Mouse (Mus musculus) olfactory bulb, adult 2 months (tissue): Measurements from ENCODE around the gene Fancd2os. TPM values are rescaled to one million over a fixed set of nuclear protein-coding genes. Genes with fewer than 3 reads are reported as not detected.

ENCODE experiments used
- H3K27ac ChIP-seq: fragments of 200-500 bp; 2 replicates; pipeline ENCODE4 v1.5.1; 2012; ENCODE audit warnings: low read depth, low read length; ENCODE audit not compliant: insufficient read depth
- H3K4me1 ChIP-seq: fragments of 200-500 bp; 2 replicates; pipeline ENCODE4 v1.6.1; 2012; ENCODE audit warnings: low read length; ENCODE audit not compliant: control insufficient read depth, insufficient read depth
- H3K4me3 ChIP-seq: fragments of 200-500 bp; 2 replicates; pipeline ENCODE4 v1.5.1; 2012; ENCODE audit warnings: mild to moderate bottlenecking, low read depth, low read length, moderate library complexity; ENCODE audit not compliant: insufficient read depth
- CTCF ChIP-seq: fragments of 200-500 bp; IDR thresholded peaks from 2 replicates; pipeline ENCODE4 v1.5.1; 2012; ENCODE audit warnings: low read depth, mild to moderate bottlenecking, low read length, moderate library complexity; ENCODE audit not compliant: insufficient read depth
- POLR2A ChIP-seq: fragments of 200-500 bp; IDR thresholded peaks from 2 replicates; pipeline ENCODE4 v1.6.1; 2012; ENCODE audit warnings: mild to moderate bottlenecking, low read depth, low read length, moderate library complexity; ENCODE audit not compliant: insufficient read depth
- WGBS: fragments of 180-500 bp; shearing (Covaris S2); methylation state at CpG from one replicate; pipeline ENCODE4 v1.1.7; 2018; 5-methylcytosine and 5-hydroxymethylcytosine counted together
- polyA plus RNA-seq: library from polyadenylated mRNA; stranded (reverse); fragments of >200 nt; gene quantifications from 2 replicates; pipeline ENCODE4 v1.2.4, GENCODE M21; 2012; ENCODE audit warnings: low replicate concordance; ENCODE audit not compliant: missing spikeins, insufficient read depth, insufficient read length

Fancd2os gene
- polyA plus RNA-seq, result not detected in 2 replicates

DNA sequence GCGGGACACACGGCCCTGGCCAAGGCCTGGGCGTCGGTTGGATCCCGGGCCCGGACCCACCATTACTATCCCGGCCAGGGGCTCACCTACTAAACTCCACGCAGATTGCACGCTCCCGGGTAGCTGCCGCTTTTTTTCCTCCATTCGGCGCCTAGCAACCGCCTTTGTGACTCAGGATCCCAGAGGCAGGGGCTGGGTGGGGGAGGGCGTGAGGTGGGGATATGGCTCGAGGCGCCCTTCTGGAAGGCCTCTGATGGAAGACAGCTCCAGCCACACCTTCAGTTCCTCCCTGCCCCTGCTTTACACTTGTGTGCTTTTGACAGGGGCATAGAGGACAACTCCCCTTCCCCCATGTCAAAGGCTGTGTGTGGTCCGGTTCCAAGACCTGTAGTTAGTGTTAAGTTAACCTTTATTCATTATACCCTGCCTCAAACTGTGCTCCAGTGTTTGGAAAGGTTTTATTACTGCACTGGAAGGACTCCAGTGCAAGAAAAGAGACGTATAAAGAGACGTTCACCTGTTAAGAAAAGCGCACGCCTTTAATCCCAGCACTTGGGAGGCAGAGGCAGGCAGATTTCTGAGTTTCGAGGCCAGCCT, at the start of gene Fancd2os:
Fancd2os (minus strand) TSS at position 173 of the 597 bp plus-strand sequence.
- peaks cover 3% of the 10 kb centered on the region; the same call in 1 of the 2 replicates for H3K4me1 ChIP-seq
- WGBS, result 38% methylated on average over 23 of the region's 23 CpGs
- no peak within 1 kb of the TSS for H3K4me3 ChIP-seq
- no peak within 1 kb of the TSS for H3K27ac ChIP-seq
- TF ChIP-seq CTCF, result no peak
- TF ChIP-seq POLR2A, result no peak

DNA sequence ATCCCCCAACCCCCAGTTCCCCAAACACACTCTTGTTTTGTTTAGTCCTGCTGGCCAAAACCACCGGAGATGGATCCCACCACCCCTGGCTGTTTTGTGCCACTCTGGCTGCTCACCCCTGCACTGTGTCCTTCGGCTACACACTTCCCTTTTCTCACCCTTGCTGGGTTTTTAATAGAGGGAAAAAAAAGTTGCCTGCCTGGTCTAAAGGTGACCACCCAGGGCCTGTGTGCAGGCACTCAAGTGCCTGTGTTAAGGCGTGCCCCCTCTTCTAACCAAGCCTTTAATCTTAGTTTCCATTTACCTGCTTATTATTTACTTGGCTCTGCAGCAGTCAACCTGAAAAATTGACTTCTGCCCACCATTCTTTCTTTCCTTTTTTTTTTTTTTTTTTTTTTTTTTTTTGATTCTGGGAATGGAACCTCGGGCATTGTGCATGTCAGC, 49.7 kb upstream of the Fancd2os start:
- WGBS, result 70% methylated on average over 4 of the region's 4 CpGs
- Histone ChIP-seq H3K4me1 (peaks cover 5% of the 10 kb centered on the region; the same call in 1 of the 2 replicates), H3K27ac (no peak overlapping the region), H3K4me3 (no peak overlapping the region)
- TF ChIP-seq POLR2A (no peak), CTCF (no peak)

DNA sequence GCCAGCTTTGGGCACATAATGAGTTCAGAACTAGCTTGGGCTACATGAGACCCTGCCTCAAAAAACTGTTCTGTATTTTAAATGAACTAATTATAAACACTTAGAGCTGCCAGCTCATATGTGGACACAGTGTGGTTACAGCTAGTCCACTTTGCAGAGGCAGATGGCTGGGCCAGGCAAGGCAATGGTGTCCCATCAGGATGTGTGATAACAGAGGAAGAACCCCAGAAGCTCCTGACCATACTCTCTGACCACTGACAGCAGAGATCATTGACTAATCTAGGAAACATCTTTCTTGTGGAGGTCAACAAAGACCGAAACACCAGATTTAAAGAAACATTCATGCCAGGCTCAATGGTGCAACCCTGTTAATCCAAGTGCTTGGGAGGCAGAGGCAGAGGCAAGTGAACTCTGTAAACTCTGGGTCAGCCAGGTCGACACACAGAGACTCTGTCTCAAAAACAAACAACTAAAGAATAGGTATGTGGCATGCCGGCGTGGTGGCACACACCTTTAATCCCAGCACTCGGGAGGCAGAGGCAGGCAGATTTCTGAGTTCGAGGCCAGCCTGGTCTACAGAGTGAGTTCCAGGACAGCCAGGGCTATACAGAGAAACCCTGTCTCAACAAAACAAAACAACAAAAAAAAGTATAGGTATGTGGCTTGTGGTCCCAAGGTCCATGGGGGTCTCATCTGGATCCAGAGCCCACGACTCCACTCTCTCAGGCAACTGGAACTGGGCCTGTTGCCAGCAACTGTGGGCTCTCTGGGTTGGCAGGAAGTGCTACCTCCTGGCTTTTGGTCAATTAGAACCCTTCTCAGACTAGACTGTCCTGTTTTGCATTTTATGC, 49.1 kb upstream of the Fancd2os start:
- H3K27ac ChIP-seq, result no peak overlapping the region
- H3K4me3 ChIP-seq, result no peak overlapping the region
- H3K4me1 ChIP-seq, result no peaks in the 10 kb centered on the region; the same call in 1 of the 2 replicates
- 84% methylated on average over 7 of the region's 7 CpGs for WGBS
- TF ChIP-seq CTCF, result no peak
- TF ChIP-seq POLR2A, result no peak

DNA sequence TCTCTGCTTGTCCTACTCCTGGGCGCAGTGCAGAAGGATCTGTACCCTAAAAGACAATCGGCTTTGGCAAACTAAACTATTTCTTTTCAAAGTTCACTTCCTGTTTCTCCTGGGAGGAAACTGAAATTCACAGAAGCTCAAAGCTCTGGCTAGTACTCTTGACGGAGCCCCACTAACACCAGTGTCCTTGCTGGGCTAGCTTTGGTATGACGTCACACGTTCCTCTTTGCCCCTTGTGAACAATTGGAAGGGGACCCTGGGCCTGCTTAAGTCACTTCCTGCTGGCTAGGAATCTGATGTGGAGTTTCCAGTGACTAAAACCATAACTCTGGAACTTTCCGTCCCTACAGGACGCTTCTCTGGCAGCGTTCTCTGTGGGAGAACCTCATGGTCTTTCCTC, 44.3 kb upstream of the Fancd2os start:
- no peaks in the 10 kb centered on the region; the same call in 1 of the 2 replicates for H3K4me1 ChIP-seq
- 77% methylated on average over 8 of the region's 8 CpGs for WGBS
- H3K4me3 ChIP-seq, result no peak overlapping the region
- TF ChIP-seq POLR2A (no peak), CTCF (no peak)
- H3K27ac ChIP-seq, result 0 out of 2 replicates have a peak overlapping the region, but pooled peaks have one; percentile 29

DNA sequence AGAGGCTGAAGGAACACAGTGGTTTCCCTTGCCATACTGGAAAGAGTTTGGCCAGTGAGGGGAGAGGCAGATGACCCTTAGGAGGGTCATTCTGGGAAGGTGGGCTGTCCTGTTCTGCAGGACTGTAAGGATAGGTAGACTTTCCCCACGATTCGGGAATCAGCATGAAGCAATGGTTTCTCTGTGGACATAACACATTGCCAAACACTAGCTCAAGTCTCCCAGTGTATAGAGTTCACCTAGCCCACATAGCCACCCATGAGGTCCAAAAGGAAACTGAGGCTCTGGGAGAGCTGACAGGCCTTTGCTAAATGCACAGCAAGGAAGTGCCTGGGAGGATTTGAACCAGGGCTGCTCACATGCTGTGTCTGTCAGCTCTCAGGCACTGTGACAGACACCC, 43.5 kb upstream of the Fancd2os start:
- WGBS, result 88% methylated on average over 2 of the region's 2 CpGs

DNA sequence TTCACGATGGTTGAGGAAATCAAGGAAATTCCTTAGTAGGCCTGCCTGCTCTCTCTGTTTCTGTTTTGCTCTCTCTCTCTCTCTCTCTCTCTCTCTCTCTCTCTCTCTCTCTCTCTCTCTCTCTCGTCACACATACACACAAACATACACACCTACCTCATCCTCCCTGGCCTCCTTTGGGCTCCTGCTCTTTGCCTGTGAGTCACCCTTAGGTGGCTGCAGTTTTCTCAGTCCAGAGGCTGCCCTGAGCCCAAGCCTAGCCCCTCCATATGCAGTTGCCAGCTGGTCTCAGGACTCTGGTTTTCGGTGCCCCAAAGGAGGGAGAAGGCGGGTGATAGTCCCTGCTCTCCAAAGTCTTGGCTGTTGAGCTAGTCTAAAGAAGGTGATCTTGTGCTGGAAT, 42.5 kb upstream of the Fancd2os start:
- 74% methylated on average over 4 of the region's 4 CpGs for WGBS
- Histone ChIP-seq H3K27ac (no peak overlapping the region), H3K4me3 (no peak overlapping the region), H3K4me1 (no peaks in the 10 kb centered on the region; the same call in 1 of the 2 replicates)
- no peak for TF ChIP-seq CTCF

More for the DNA sequence above, 43.5 kb upstream of the Fancd2os start:
- peak overlapping the region; percentile 29; the same call in 1 of the 2 replicates for H3K27ac ChIP-seq
- no peaks in the 10 kb centered on the region; the same call in 1 of the 2 replicates for H3K4me1 ChIP-seq
- no peak overlapping the region for H3K4me3 ChIP-seq
- no peak for TF ChIP-seq POLR2A

DNA sequence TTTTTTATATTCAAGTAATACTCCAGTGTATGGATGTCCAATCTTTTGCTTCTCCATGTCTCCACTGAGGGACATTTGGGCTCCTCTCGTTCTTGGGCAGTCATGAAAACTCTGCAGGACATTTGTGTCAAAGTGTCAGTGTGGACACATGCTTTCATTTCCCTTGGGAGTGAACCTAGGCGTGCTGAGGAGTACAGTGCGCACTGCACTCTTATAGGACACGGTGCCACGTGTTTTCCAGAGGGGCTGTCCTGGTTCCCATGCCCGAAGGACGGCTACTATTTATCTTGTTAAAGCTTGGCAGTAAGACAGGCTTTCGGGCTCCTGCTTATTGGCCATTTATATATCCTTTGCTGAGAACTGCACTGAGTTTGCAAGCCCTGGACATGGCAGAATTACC, 42.1 kb upstream of the Fancd2os start:
- 77% methylated on average over 8 of the region's 8 CpGs for WGBS

DNA sequence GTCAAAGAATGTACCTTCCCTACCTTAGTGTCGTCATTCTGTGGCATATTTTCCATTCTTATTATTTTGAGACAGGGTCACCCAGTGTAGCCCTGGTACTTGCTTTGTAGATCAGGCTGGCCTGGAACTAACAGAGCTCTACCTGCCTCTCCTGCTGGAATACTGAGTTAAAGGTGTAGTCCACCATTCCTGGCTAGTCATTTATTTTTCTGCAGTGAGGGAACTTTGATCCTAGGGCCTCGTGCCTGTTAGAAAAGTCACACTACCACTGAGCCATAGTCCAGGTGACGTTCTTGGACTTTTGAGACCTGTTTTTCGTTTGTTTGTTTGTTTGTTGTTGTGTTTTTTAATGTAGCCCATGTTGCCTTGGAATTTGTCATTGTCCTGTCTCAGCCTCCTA, 38.7 kb upstream of the Fancd2os start:
- WGBS, result 82% methylated on average over 4 of the region's 4 CpGs
- Histone ChIP-seq H3K27ac (no peak overlapping the region), H3K4me3 (no peak overlapping the region)

More for the DNA sequence above, 42.1 kb upstream of the Fancd2os start:
- H3K27ac ChIP-seq, result no peak overlapping the region
- no peaks in the 10 kb centered on the region; the same call in 1 of the 2 replicates for H3K4me1 ChIP-seq
- TF ChIP-seq CTCF (no peak), POLR2A (no peak)
- H3K4me3 ChIP-seq, result no peak overlapping the region

DNA sequence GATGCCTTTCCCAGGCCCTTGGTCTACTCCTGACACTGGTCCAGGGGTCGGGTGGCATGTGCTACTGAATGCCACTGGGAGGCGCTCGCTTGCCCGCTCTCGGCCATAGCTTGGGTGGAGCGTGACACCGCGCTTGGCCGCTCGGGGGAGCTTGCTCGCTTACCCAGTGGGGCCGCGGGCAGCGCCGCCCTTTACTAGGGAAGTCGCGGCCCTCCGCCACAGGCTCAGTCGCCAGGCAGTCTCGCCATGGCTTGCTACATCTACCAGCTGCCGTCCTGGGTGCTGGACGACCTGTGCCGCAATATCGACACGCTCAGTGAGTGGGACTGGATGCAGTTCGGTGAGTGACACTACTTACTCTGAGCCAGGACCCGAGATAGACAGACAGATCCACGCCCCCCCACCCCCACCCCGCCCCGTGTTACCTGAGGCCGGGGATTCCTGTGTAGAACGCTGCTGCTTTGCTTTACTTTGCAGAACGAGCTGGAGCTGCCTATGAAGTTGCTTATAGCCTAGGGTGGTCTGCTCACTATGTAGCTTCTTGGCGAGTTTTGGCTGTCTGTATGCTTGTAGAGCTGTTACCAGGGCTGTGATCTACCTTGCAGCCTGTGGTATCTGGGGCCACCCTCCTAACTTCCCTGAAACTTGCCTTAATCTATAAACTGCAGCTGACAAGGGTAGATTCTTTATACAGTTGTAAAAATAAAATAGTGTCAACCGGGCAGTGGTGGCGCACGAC, 38.0 kb upstream of the Fancd2os start, which contains the start of gene Irak2:
Irak2 (plus strand) TSS at position 166 of the 739 bp plus-strand sequence.
- no peaks in the 10 kb centered on the region for H3K4me1 ChIP-seq
- H3K27ac ChIP-seq, result no peak within 1 kb of the TSS
- peak within 1 kb of the TSS; percentile 72 for H3K4me3 ChIP-seq
- WGBS, result 7% methylated on average over 37 of the region's 37 CpGs
- TF ChIP-seq CTCF, result peak; percentile 99
- TF ChIP-seq POLR2A, result no peak

More for the DNA sequence above, 38.7 kb upstream of the Fancd2os start:
- H3K4me1 ChIP-seq, result no peaks in the 10 kb centered on the region; the same call in 1 of the 2 replicates
- TF ChIP-seq POLR2A, result no peak
- no peak for TF ChIP-seq CTCF
